Mouse (Mus musculus): ENCODE measurements at regions not wholly inside any gene's neighbourhood (a gene's known extent, or its start where the extent isn't known, plus 50 kb on each side); places are given as distances from the start of the nearest gene placed in this dataset.
"Not testable (repeated sequence)": the region's sequence is repeated elsewhere in the genome, so short reads cannot be mapped to it uniquely, and the experiment has no call there.

DNA sequence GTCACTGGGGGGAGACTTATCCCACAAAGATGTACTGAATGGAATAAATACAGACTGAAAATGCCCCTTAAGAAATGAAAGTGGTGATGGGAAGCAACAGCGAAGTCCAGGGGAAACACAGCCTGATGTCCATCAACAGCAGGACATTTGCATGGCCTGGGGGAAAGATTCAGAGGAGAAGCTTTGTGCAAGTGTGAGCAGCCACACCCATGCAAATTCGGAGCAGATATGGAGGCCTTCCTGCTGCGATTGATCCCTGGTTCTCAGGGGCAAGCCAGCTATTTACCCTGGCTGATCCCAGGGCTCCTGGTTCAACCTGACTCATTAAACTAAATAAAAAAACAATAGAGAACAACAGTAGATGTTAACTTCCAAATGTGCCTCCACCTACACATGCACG is 275.7 kb upstream of the Tgfbr2 start:
- no peak overlapping the region for H3K27ac ChIP-seq (ENCODE audit: control insufficient read depth, insufficient read depth, low read depth, low read length, poor library complexity)
- no peak for TF ChIP-seq POLR2A (IDR thresholded peaks at IDR 0.05; ENCODE audit: borderline replicate concordance, control insufficient read depth, low read depth, low read length)
- no peak for TF ChIP-seq CTCF (IDR thresholded peaks at IDR 0.05; ENCODE audit: control insufficient read depth, insufficient read depth, low read length)
- 79% methylated on average over 4 of the region's 4 CpGs for WGBS
- H3K4me1 ChIP-seq (ENCODE audit: control insufficient read depth, insufficient read depth, low read length): no peaks in the 10 kb centered on the region
- H3K4me3 ChIP-seq (replicated peaks; ENCODE audit: control insufficient read depth, low read depth, low read length): no peak overlapping the region

DNA sequence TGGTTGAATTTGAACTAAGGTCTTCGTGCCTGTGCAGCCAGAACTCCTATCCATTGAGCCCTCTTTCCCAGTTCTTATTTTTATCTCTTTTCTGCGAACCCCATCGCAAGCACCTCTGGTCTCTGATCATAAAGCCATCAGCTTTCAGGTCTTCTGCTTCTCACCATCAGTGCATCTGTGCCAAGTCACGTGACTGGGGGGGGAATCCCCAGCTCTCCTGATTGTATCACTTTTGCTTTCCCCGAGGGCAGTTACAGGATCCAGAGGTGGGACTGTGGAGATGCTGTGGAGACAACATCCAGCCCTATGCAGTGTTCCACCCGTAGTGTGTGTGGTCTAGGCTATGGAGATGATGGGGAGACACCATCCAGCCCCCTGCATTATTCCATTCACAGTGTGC is 272.6 kb upstream of the Tgfbr2 start:
- WGBS: 63% methylated on average over 6 of the region's 6 CpGs
- Histone ChIP-seq H3K4me1 (ENCODE audit: control insufficient read depth, insufficient read depth, low read length) (no peaks in the 10 kb centered on the region), H3K4me3 (replicated peaks; ENCODE audit: control insufficient read depth, low read depth, low read length) (no peak overlapping the region), H3K27ac (ENCODE audit: control insufficient read depth, insufficient read depth, low read depth, low read length, poor library complexity) (no peak overlapping the region)
- no peak for TF ChIP-seq POLR2A (IDR thresholded peaks at IDR 0.05; ENCODE audit: borderline replicate concordance, control insufficient read depth, low read depth, low read length)
- TF ChIP-seq CTCF (IDR thresholded peaks at IDR 0.05; ENCODE audit: control insufficient read depth, insufficient read depth, low read length): no peak

DNA sequence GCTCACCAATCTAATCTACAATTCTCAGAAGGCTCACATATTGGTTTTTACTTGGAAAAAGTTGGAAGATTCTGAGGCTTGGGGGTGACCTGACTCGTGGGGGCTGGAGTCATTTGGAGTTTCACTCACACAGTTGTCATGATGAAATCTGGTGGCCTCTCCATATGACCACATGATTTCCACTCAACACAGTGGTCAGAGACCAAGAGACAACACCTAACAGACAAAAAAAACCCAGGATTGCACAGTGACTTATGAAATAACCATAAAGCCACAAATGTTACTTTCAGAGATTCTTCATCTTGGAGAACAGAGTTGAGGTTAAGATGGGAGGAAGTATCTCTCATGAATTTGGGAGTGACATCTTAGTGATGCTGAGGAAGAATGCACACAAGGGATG is 263.4 kb upstream of the Tgfbr2 start:
- no peak overlapping the region for H3K27ac ChIP-seq (ENCODE audit: control insufficient read depth, insufficient read depth, low read depth, low read length, poor library complexity)
- H3K4me3 ChIP-seq (replicated peaks; ENCODE audit: control insufficient read depth, low read depth, low read length): no peak overlapping the region
- no peaks in the 10 kb centered on the region for H3K4me1 ChIP-seq (ENCODE audit: control insufficient read depth, insufficient read depth, low read length)
- WGBS: 19% methylated on average over 1 of the region's 1 CpGs
- TF ChIP-seq POLR2A (IDR thresholded peaks at IDR 0.05; ENCODE audit: borderline replicate concordance, control insufficient read depth, low read depth, low read length) (no peak), CTCF (IDR thresholded peaks at IDR 0.05; ENCODE audit: control insufficient read depth, insufficient read depth, low read length) (no peak)

DNA sequence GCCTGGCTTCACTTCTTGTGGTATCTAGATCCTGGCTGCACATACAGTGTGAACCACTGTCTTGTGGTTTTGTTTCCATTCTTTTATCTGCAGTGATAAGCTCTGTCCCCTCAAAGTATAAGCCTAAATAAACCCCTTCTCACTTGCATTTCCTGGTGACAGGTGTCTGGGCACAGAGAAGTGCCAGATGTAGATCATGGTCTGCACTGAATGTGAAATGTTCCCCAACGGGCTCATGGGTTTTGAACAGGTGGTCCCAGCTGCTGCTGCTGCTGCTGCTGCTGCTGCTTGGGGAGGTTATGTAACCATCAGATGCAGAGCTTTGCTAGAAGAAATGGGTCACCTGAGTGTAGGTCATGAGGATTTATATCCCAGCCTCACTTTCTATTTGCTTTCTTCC is 259.3 kb upstream of the Tgfbr2 start:
- WGBS: 67% methylated on average over 1 of the region's 1 CpGs
- TF ChIP-seq CTCF (IDR thresholded peaks at IDR 0.05; ENCODE audit: control insufficient read depth, insufficient read depth, low read length) (no peak), POLR2A (IDR thresholded peaks at IDR 0.05; ENCODE audit: borderline replicate concordance, control insufficient read depth, low read depth, low read length) (no peak)
- Histone ChIP-seq H3K4me1 (ENCODE audit: control insufficient read depth, insufficient read depth, low read length) (no peaks in the 10 kb centered on the region), H3K4me3 (replicated peaks; ENCODE audit: control insufficient read depth, low read depth, low read length) (no peak overlapping the region), H3K27ac (ENCODE audit: control insufficient read depth, insufficient read depth, low read depth, low read length, poor library complexity) (no peak overlapping the region)

DNA sequence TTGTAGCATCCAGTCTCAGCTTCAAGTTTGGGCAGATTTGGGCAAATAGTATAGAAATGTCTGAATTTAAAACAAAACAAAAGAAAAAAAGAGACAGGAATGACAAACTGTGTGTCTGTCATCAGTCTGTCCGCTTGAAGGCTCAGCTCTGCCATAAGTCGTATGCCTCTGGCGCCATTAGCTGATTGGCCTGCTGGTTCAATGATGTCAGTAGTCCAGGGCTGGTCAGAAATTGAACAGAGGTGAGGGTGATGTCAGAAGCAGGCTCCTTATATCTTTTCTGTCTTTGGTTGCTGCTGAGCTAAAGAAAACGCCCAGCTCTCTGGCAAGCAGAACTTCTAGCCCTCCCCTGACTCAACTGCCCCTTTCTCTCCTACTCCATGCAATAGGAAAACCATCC is 253.9 kb upstream of the Tgfbr2 start:
- TF ChIP-seq CTCF (IDR thresholded peaks at IDR 0.05; ENCODE audit: control insufficient read depth, insufficient read depth, low read length) (no peak), POLR2A (IDR thresholded peaks at IDR 0.05; ENCODE audit: borderline replicate concordance, control insufficient read depth, low read depth, low read length) (no peak)
- 81% methylated on average over 4 of the region's 4 CpGs for WGBS
- Histone ChIP-seq H3K27ac (ENCODE audit: control insufficient read depth, insufficient read depth, low read depth, low read length, poor library complexity) (no peak overlapping the region), H3K4me3 (replicated peaks; ENCODE audit: control insufficient read depth, low read depth, low read length) (no peak overlapping the region), H3K4me1 (ENCODE audit: control insufficient read depth, insufficient read depth, low read length) (no peaks in the 10 kb centered on the region)

DNA sequence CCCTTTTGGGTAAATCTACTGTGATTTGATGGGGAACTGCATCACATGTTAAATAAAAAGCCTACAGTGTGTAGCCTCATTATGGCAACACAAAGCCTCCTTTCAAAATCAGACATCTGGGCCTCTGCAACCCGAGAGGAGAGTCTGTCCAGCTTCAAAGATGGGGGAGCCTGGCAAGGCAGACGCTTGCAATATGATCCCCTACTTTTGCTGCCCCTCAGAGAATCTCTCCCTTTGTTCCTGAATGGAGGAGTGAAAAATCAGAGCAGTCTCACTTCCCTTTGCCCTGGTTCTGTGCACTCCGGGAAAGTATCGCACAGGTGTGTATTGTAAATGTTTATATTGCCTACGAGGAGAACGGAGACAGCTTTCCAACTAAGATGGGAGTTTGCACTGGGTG is 253.3 kb upstream of the Tgfbr2 start:
- Histone ChIP-seq H3K4me3 (replicated peaks; ENCODE audit: control insufficient read depth, low read depth, low read length) (no peak overlapping the region), H3K27ac (ENCODE audit: control insufficient read depth, insufficient read depth, low read depth, low read length, poor library complexity) (no peak overlapping the region), H3K4me1 (ENCODE audit: control insufficient read depth, insufficient read depth, low read length) (no peaks in the 10 kb centered on the region)
- WGBS: 83% methylated on average over 6 of the region's 6 CpGs
- TF ChIP-seq POLR2A (IDR thresholded peaks at IDR 0.05; ENCODE audit: borderline replicate concordance, control insufficient read depth, low read depth, low read length) (no peak), CTCF (IDR thresholded peaks at IDR 0.05; ENCODE audit: control insufficient read depth, insufficient read depth, low read length) (no peak)

DNA sequence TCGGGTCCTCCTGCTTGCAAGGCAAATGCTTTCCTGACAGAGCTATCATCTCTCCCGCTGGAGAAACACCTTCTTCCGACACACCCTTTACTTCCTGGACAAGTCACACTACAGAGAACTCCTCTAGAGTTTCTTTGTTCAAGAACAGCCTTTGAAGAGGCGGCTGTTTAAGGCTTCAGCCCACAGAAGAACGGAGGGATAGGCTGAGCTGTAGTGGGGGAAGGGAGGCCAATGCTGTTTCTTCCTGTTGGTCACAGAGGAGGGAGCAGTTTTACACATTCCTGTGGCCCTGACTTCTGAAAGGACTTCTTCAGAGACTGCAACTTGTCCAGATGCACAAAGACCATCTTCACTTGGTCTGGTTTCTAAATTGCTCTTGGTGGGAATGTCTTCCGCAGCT is 252.1 kb upstream of the Tgfbr2 start:
- Histone ChIP-seq H3K4me3 (replicated peaks; ENCODE audit: control insufficient read depth, low read depth, low read length) (no peak overlapping the region), H3K27ac (ENCODE audit: control insufficient read depth, insufficient read depth, low read depth, low read length, poor library complexity) (no peak overlapping the region), H3K4me1 (ENCODE audit: control insufficient read depth, insufficient read depth, low read length) (no peaks in the 10 kb centered on the region)
- 69% methylated on average over 6 of the region's 6 CpGs for WGBS
- TF ChIP-seq POLR2A (IDR thresholded peaks at IDR 0.05; ENCODE audit: borderline replicate concordance, control insufficient read depth, low read depth, low read length) (no peak), CTCF (IDR thresholded peaks at IDR 0.05; ENCODE audit: control insufficient read depth, insufficient read depth, low read length) (no peak)

DNA sequence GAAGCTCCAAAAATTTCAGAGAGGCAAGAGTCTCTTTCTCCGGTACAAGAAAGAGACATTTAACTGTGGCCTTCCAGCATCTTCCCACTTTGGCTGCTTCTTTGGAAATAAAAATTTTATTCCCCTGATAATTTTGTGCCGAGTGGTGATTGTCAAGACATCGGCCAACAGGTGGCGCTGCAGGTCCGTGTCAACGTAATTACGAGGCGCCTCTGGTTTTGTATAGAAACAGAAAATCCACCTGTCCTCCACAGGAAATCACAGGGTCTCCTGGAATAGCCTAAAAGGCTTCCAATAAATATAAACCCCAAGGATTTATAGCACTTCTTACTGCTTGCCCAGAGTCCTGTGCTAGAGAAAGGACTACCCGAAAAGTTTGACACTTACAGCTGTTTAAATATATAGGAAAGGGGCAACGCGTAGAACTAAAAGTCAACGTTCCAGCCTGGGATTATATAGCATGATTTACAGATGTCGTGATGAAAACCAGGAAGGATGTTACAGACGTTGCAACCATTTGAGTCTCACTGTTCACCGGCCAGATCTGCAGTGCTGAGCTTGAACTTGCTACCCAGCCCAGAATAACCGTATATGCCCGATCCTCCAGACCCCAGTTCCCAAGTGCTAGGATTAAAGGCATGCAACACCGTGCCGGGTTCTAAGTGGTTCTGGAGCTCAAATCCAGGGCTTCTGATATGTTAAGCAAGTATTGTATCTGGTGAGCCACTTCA is 251.3 kb upstream of the Tgfbr2 start:
- Histone ChIP-seq H3K4me3 (replicated peaks; ENCODE audit: control insufficient read depth, low read depth, low read length) (no peak overlapping the region), H3K27ac (ENCODE audit: control insufficient read depth, insufficient read depth, low read depth, low read length, poor library complexity) (no peak overlapping the region), H3K4me1 (ENCODE audit: control insufficient read depth, insufficient read depth, low read length) (no peaks in the 10 kb centered on the region)
- 47% methylated on average over 19 of the region's 19 CpGs for WGBS
- no peak for TF ChIP-seq POLR2A (IDR thresholded peaks at IDR 0.05; ENCODE audit: borderline replicate concordance, control insufficient read depth, low read depth, low read length)
- TF ChIP-seq CTCF (IDR thresholded peaks at IDR 0.05; ENCODE audit: control insufficient read depth, insufficient read depth, low read length): peak; percentile 70

DNA sequence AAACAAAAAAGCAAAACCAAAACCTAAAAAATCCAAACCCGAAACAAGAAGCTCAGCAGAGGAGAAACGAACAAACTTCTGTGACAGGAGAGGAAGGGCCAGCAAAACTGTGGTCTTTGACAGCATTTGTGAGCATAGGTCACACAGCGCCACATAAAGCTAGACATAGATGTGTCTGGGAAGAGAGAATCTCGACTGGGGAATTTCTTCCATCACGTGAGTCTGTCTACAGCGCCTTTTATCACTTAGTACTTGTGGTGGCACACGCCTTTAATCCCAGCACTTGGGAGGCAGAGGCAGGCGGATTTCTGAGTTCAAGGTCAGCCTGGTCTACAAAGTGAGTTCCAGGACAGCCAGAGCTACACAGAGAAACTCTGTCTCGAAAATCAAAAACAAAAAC is 250.2 kb upstream of the Tgfbr2 start:
- WGBS: 86% methylated on average over 9 of the region's 9 CpGs
- not testable (repeated sequence) for H3K4me3 ChIP-seq (replicated peaks; ENCODE audit: control insufficient read depth, low read depth, low read length); H3K4me1 ChIP-seq (ENCODE audit: control insufficient read depth, insufficient read depth, low read length); H3K27ac ChIP-seq (ENCODE audit: control insufficient read depth, insufficient read depth, low read depth, low read length, poor library complexity)
